Mouse (Mus musculus): Measurements from ENCODE around the gene Rsph14. TPM values are rescaled to one million over a fixed set of nuclear protein-coding genes. Genes with fewer than 3 reads are reported as not detected.

Rsph14 gene
- polyA plus RNA-seq, 1 experiment from 2014 or later: not detected

GRCm38 (mm10) chr10:74990584-74991322 lies 41.6 kb downstream of the Rsph14 start:
- H3K4me1 ChIP-seq (ENCODE audit: control insufficient read depth, low read depth, low read length): no peaks in the 10 kb centered on the region
- H3K27ac ChIP-seq (ENCODE audit: low read length): no peak overlapping the region
- H3K36me3 ChIP-seq (ENCODE audit: control insufficient read depth, insufficient read depth): no peaks in the 10 kb centered on the region
- H3K9ac ChIP-seq (ENCODE audit: low read depth, low read length): no peak overlapping the region
- H3K4me3 ChIP-seq (ENCODE audit: low read depth, low read length): no peak overlapping the region
- no peak overlapping the region for H3K4me2 ChIP-seq (ENCODE audit: low read depth, low read length)
- no peaks in the 10 kb centered on the region; the same call in 1 of the 2 replicates for H3K27me3 ChIP-seq (ENCODE audit: control insufficient read depth, insufficient read depth, low read depth, low read length)
- ATAC-seq (ENCODE audit: low read depth): no peak
- H3K9me3 ChIP-seq (replicated peaks; ENCODE audit: control insufficient read depth, low read length): no peaks in the 10 kb centered on the region
- 60% methylated on average over 26 of the region's 26 CpGs for WGBS (ENCODE audit: insufficient replicate concordance)

- no peak overlapping the region for H3K4me2 ChIP-seq (ENCODE audit: low read depth, low read length)
- ATAC-seq (ENCODE audit: low read depth): no peak
- no peak overlapping the region for H3K9ac ChIP-seq (ENCODE audit: low read depth, low read length)
- no peaks in the 10 kb centered on the region for H3K9me3 ChIP-seq (replicated peaks; ENCODE audit: control insufficient read depth, low read length)
- 45% methylated on average over 4 of the region's 4 CpGs for WGBS (ENCODE audit: insufficient replicate concordance)
- H3K27me3 ChIP-seq (ENCODE audit: control insufficient read depth, insufficient read depth, low read depth, low read length): no peaks in the 10 kb centered on the region
- no peak overlapping the region for H3K4me3 ChIP-seq (ENCODE audit: low read depth, low read length)
- H3K36me3 ChIP-seq (ENCODE audit: control insufficient read depth, insufficient read depth): no peaks in the 10 kb centered on the region
- no peaks in the 10 kb centered on the region for H3K4me1 ChIP-seq (ENCODE audit: control insufficient read depth, low read depth, low read length)
- H3K27ac ChIP-seq (ENCODE audit: low read length): no peak overlapping the region
Observed at GRCm38 (mm10) chr10:74989814-74990213, 42.6 kb downstream of the Rsph14 start.

- peak; percentile 38 for ATAC-seq (ENCODE audit: low read depth)
- Histone ChIP-seq H3K4me2 (ENCODE audit: low read depth, low read length) (no peak overlapping the region), H3K36me3 (ENCODE audit: control insufficient read depth, insufficient read depth) (no peaks in the 10 kb centered on the region), H3K4me3 (ENCODE audit: low read depth, low read length) (no peak overlapping the region), H3K9me3 (replicated peaks; ENCODE audit: control insufficient read depth, low read length) (no peaks in the 10 kb centered on the region), H3K27me3 (ENCODE audit: control insufficient read depth, insufficient read depth, low read depth, low read length) (no peaks in the 10 kb centered on the region), H3K9ac (ENCODE audit: low read depth, low read length) (no peak overlapping the region), H3K4me1 (ENCODE audit: control insufficient read depth, low read depth, low read length) (no peaks in the 10 kb centered on the region), H3K27ac (ENCODE audit: low read length) (no peak overlapping the region)
- 19% methylated on average over 13 of the region's 14 CpGs for WGBS (ENCODE audit: insufficient replicate concordance)
Observed at GRCm38 (mm10) chr10:74987698-74988470, 44.5 kb downstream of the Rsph14 start.

- no peaks in the 10 kb centered on the region for H3K36me3 ChIP-seq (ENCODE audit: control insufficient read depth, insufficient read depth)
- H3K4me1 ChIP-seq (ENCODE audit: control insufficient read depth, low read depth, low read length): no peaks in the 10 kb centered on the region
- H3K4me3 ChIP-seq (ENCODE audit: low read depth, low read length): no peak overlapping the region
- no peaks in the 10 kb centered on the region for H3K9me3 ChIP-seq (replicated peaks; ENCODE audit: control insufficient read depth, low read length)
- no peak overlapping the region for H3K9ac ChIP-seq (ENCODE audit: low read depth, low read length)
- 35% methylated on average over 8 of the region's 8 CpGs for WGBS (ENCODE audit: insufficient replicate concordance)
- no peak overlapping the region for H3K4me2 ChIP-seq (ENCODE audit: low read depth, low read length)
- H3K27ac ChIP-seq (ENCODE audit: low read length): no peak overlapping the region
- ATAC-seq (ENCODE audit: low read depth): no peak
- H3K27me3 ChIP-seq (ENCODE audit: control insufficient read depth, insufficient read depth, low read depth, low read length): no peaks in the 10 kb centered on the region
Observed at GRCm38 (mm10) chr10:74983176-74983575, 49.2 kb downstream of the Rsph14 start.

- Histone ChIP-seq H3K4me2 (ENCODE audit: low read depth, low read length) (no peak overlapping the region), H3K9ac (ENCODE audit: low read depth, low read length) (no peak overlapping the region), H3K9me3 (replicated peaks; ENCODE audit: control insufficient read depth, low read length) (no peaks in the 10 kb centered on the region), H3K4me1 (ENCODE audit: control insufficient read depth, low read depth, low read length) (no peaks in the 10 kb centered on the region), H3K36me3 (ENCODE audit: control insufficient read depth, insufficient read depth) (no peaks in the 10 kb centered on the region), H3K27me3 (ENCODE audit: control insufficient read depth, insufficient read depth, low read depth, low read length) (no peaks in the 10 kb centered on the region), H3K4me3 (ENCODE audit: low read depth, low read length) (no peak overlapping the region), H3K27ac (ENCODE audit: low read length) (no peak overlapping the region)
- WGBS (ENCODE audit: insufficient replicate concordance): 46% methylated on average over 12 of the region's 12 CpGs
- no peak for ATAC-seq (ENCODE audit: low read depth)
Observed at GRCm38 (mm10) chr10:74981159-74981558, 51.2 kb downstream of the Rsph14 start.

- 67% methylated on average over 4 of the region's 4 CpGs for WGBS (ENCODE audit: insufficient replicate concordance)
- H3K4me1 ChIP-seq (ENCODE audit: control insufficient read depth, low read depth, low read length): no peaks in the 10 kb centered on the region
- no peak overlapping the region for H3K27ac ChIP-seq (ENCODE audit: low read length)
- no peak overlapping the region for H3K4me3 ChIP-seq (ENCODE audit: low read depth, low read length)
- ATAC-seq (ENCODE audit: low read depth): no peak
- H3K9me3 ChIP-seq (replicated peaks; ENCODE audit: control insufficient read depth, low read length): no peaks in the 10 kb centered on the region
- no peaks in the 10 kb centered on the region for H3K27me3 ChIP-seq (ENCODE audit: control insufficient read depth, insufficient read depth, low read depth, low read length)
- no peaks in the 10 kb centered on the region for H3K36me3 ChIP-seq (ENCODE audit: control insufficient read depth, insufficient read depth)
- no peak overlapping the region for H3K4me2 ChIP-seq (ENCODE audit: low read depth, low read length)
- no peak overlapping the region for H3K9ac ChIP-seq (ENCODE audit: low read depth, low read length)
Observed at GRCm38 (mm10) chr10:74978056-74978455, 54.3 kb downstream of the Rsph14 start.

GRCm38 (mm10) chr10:74976429-74976828 lies 56.0 kb downstream of the Rsph14 start:
- ATAC-seq (ENCODE audit: low read depth): no peak
- Histone ChIP-seq H3K27ac (ENCODE audit: low read length) (no peak overlapping the region), H3K9me3 (replicated peaks; ENCODE audit: control insufficient read depth, low read length) (no peaks in the 10 kb centered on the region), H3K27me3 (ENCODE audit: control insufficient read depth, insufficient read depth, low read depth, low read length) (no peaks in the 10 kb centered on the region), H3K4me1 (ENCODE audit: control insufficient read depth, low read depth, low read length) (no peaks in the 10 kb centered on the region), H3K9ac (ENCODE audit: low read depth, low read length) (no peak overlapping the region), H3K4me2 (ENCODE audit: low read depth, low read length) (no peak overlapping the region), H3K4me3 (ENCODE audit: low read depth, low read length) (no peak overlapping the region), H3K36me3 (ENCODE audit: control insufficient read depth, insufficient read depth) (no peaks in the 10 kb centered on the region)
- WGBS (ENCODE audit: insufficient replicate concordance): 37% methylated on average over 7 of the region's 7 CpGs

GRCm38 (mm10) chr10:74975626-74976025 lies 56.8 kb downstream of the Rsph14 start:
- no peaks in the 10 kb centered on the region for H3K27me3 ChIP-seq (ENCODE audit: control insufficient read depth, insufficient read depth, low read depth, low read length)
- H3K9ac ChIP-seq (ENCODE audit: low read depth, low read length): no peak overlapping the region
- no peak overlapping the region for H3K4me3 ChIP-seq (ENCODE audit: low read depth, low read length)
- no peaks in the 10 kb centered on the region for H3K9me3 ChIP-seq (replicated peaks; ENCODE audit: control insufficient read depth, low read length)
- no peak overlapping the region for H3K27ac ChIP-seq (ENCODE audit: low read length)
- no peak for ATAC-seq (ENCODE audit: low read depth)
- WGBS (ENCODE audit: insufficient replicate concordance): 38% methylated on average over 7 of the region's 7 CpGs
- no peaks in the 10 kb centered on the region for H3K36me3 ChIP-seq (ENCODE audit: control insufficient read depth, insufficient read depth)
- H3K4me2 ChIP-seq (ENCODE audit: low read depth, low read length): no peak overlapping the region
- no peaks in the 10 kb centered on the region for H3K4me1 ChIP-seq (ENCODE audit: control insufficient read depth, low read depth, low read length)

- Histone ChIP-seq H3K4me2 (ENCODE audit: low read depth, low read length) (no peak overlapping the region), H3K27me3 (ENCODE audit: control insufficient read depth, insufficient read depth, low read depth, low read length) (no peaks in the 10 kb centered on the region; the same call in 1 of the 2 replicates), H3K9ac (ENCODE audit: low read depth, low read length) (no peak overlapping the region), H3K4me1 (ENCODE audit: control insufficient read depth, low read depth, low read length) (no peaks in the 10 kb centered on the region), H3K36me3 (ENCODE audit: control insufficient read depth, insufficient read depth) (no peaks in the 10 kb centered on the region), H3K27ac (ENCODE audit: low read length) (no peak overlapping the region), H3K9me3 (replicated peaks; ENCODE audit: control insufficient read depth, low read length) (no peaks in the 10 kb centered on the region), H3K4me3 (ENCODE audit: low read depth, low read length) (no peak overlapping the region)
- 73% methylated on average over 6 of the region's 6 CpGs for WGBS (ENCODE audit: insufficient replicate concordance)
- ATAC-seq (ENCODE audit: low read depth): no peak
Observed at GRCm38 (mm10) chr10:74973026-74973425, 59.4 kb downstream of the Rsph14 start.

Measured in liver, embryonic 16.5 days (tissue).